Mouse (Mus musculus) liver, embryonic 11.5 days (tissue): ENCODE measurements at regions not wholly inside any gene's neighbourhood (a gene's known extent, or its start where the extent isn't known, plus 50 kb on each side); places are given as distances from the start of the nearest gene placed in this dataset.

Experiments
- ATAC-seq: fragments of 200-750 bp; cut with Nextera tagmentation; replicated peaks from 2 replicates; pipeline ENCODE4 v1.8.0; 2017; ENCODE audit warnings: moderate number of reproducible peaks, mild to moderate bottlenecking, moderate TSS enrichment, moderate library complexity; ENCODE audit not compliant: low FRiP score
- DNase-seq: peaks from one replicate; pipeline ENCODE4 v3.0.0-alpha.2; 2017; ENCODE audit warnings: low spot score
- H3K27ac ChIP-seq: fragments of 300-500 bp; sonication (generic); 2 replicates; pipeline ENCODE4 v1.5.1; 2014; ENCODE audit warnings: mild to moderate bottlenecking, low read depth, low read length, control low read depth
- H3K27me3 ChIP-seq: fragments of 300-500 bp; sonication (generic); replicated peaks from 2 replicates; pipeline ENCODE4 v1.6.1; 2014; ENCODE audit warnings: low read length, mixed read lengths; ENCODE audit not compliant: control insufficient read depth, insufficient read depth
- H3K36me3 ChIP-seq: fragments of 300-500 bp; sonication (generic); 2 replicates; pipeline ENCODE4 v1.6.1; 2014; ENCODE audit warnings: mild to moderate bottlenecking, low read length, moderate library complexity, mixed read lengths; ENCODE audit not compliant: control insufficient read depth, insufficient read depth
- H3K4me1 ChIP-seq: fragments of 300-500 bp; sonication (generic); replicated peaks from 2 replicates; pipeline ENCODE4 v1.6.1; 2014; ENCODE audit warnings: low read length, mixed read lengths; ENCODE audit not compliant: control insufficient read depth, insufficient read depth
- H3K4me2 ChIP-seq: fragments of 300-500 bp; sonication (generic); 2 replicates; pipeline ENCODE4 v1.6.1; 2014; ENCODE audit warnings: mild to moderate bottlenecking, control low read depth, moderate library complexity
- H3K4me3 ChIP-seq: fragments of 300-500 bp; sonication (generic); 2 replicates; pipeline ENCODE4 v1.5.1; 2014; ENCODE audit warnings: low read depth, low read length, control low read depth
- H3K9ac ChIP-seq: fragments of 300-500 bp; sonication (generic); 2 replicates; pipeline ENCODE4 v1.6.1; 2014; ENCODE audit warnings: low read depth, low read length, control low read depth
- H3K9me3 ChIP-seq: fragments of 300-500 bp; sonication (generic); 2 replicates; pipeline ENCODE4 v1.6.1; 2016; ENCODE audit warnings: low read length, inconsistent platforms, mixed read lengths; ENCODE audit not compliant: control insufficient read depth
- WGBS: fragments of 180-500 bp; shearing (Covaris S2); extraction: QIAGEN DNeasy Blood & Tissue Kit; methylation state at CpG from one replicate; pipeline ENCODE4 v1.1.7; 2014; 5-methylcytosine and 5-hydroxymethylcytosine counted together

DNA sequence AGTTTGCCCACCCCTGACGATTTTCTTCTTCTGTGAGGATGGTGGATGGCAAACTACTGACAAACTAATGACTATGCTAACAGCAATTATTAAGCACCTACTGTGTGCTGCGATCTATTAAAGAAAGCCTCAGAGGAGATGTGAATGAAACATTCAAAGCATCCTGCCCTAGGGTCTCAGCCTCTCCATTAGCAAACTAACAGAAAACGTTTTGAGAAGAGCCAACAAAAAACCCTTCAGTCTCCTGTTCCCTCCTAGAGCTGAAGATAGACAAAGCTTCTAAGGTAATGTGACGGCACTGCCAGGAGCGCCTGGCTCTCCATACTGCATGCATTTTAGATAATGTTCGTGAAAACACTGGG is 270.4 kb upstream of the Irx3 start:
- H3K4me2 ChIP-seq, result no peak overlapping the region
- H3K9ac ChIP-seq, result no peak overlapping the region
- H3K4me1 ChIP-seq, result no peaks in the 10 kb centered on the region
- H3K9me3 ChIP-seq, result no peaks in the 10 kb centered on the region
- WGBS, result 18% methylated on average over 6 of the region's 6 CpGs
- ATAC-seq (no peak), DNase-seq (no peak)
- H3K36me3 ChIP-seq, result no peaks in the 10 kb centered on the region
- H3K4me3 ChIP-seq, result no peak overlapping the region
- H3K27ac ChIP-seq, result no peak overlapping the region
- H3K27me3 ChIP-seq, result peaks cover 41% of the 10 kb centered on the region

DNA sequence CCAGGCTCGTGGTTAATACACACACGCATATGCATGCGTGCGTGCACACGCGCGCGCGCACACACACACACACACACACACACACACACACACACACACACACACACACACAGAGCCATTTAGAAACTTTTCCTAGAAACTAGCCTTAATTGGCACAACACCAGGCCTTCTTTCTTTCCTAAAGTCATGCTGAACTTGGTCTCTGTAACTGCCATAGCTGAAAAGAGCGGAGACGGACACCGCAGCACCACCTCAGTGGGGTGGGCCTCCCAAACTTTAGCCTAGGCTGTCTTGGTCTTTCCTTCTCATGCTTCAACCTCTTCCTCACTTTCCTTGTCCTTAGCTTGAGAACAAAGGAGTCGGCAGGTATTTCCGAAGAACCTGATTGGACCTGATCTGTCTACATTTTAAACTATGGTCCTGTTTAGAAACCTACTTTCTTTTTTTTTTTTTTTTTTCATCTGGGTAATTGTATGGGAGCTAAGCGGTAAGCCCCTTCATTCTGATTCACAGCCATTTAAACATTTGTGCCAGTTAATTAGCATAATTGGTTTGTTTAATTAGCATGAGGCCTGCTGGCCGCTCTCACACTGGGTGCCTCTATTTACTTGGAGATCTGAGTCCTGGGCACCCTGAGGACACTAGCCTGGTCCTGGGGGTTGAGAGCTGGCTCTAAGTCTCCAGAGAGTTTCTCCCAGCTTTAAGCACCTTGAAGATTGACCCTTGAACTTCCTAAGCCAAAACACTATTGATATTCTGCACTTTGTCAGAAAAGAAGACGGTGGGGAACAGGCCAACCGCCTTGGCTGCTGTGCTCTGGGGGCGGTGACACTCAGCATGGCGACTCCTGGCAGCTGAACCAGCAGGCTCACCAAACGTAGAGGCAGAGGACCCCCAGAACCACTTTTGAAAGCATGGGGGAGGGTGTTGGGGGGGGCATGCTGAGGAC is 269.7 kb upstream of the Irx3 start:
- no peak overlapping the region for H3K4me2 ChIP-seq
- DNase-seq (no peak), ATAC-seq (no peak)
- no peak overlapping the region for H3K9ac ChIP-seq
- H3K9me3 ChIP-seq, result no peaks in the 10 kb centered on the region
- H3K4me3 ChIP-seq, result no peak overlapping the region
- peaks cover 41% of the 10 kb centered on the region for H3K27me3 ChIP-seq
- H3K27ac ChIP-seq, result no peak overlapping the region
- no peaks in the 10 kb centered on the region for H3K4me1 ChIP-seq
- WGBS, result 43% methylated on average over 21 of the region's 21 CpGs
- no peaks in the 10 kb centered on the region for H3K36me3 ChIP-seq

DNA sequence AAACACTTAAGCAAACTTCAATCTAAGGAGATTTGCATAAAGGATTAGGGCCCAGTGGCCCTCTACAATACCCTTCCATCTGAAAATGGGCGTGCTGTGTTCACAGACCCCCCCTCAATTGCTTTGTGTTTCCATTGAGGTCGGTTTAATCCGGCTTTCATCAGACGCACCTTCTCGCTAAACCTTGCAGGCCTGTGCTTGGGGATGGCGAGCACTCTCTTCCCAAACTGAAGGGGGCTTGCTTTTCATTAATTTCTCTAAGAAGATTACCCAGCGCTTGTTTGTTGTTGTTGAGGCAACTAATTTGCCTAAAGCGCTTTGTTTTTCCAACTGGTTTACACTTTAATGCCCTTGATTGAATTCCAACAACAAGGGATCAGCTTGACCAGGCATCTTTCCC is 268.8 kb upstream of the Irx3 start:
- no peaks in the 10 kb centered on the region for H3K36me3 ChIP-seq
- H3K9me3 ChIP-seq, result no peaks in the 10 kb centered on the region
- H3K4me1 ChIP-seq, result no peaks in the 10 kb centered on the region
- H3K27ac ChIP-seq, result no peak overlapping the region
- ATAC-seq (no peak), DNase-seq (no peak)
- H3K9ac ChIP-seq, result no peak overlapping the region
- H3K27me3 ChIP-seq, result peaks cover 41% of the 10 kb centered on the region
- WGBS, result 22% methylated on average over 8 of the region's 8 CpGs
- H3K4me3 ChIP-seq, result no peak overlapping the region
- no peak overlapping the region for H3K4me2 ChIP-seq

DNA sequence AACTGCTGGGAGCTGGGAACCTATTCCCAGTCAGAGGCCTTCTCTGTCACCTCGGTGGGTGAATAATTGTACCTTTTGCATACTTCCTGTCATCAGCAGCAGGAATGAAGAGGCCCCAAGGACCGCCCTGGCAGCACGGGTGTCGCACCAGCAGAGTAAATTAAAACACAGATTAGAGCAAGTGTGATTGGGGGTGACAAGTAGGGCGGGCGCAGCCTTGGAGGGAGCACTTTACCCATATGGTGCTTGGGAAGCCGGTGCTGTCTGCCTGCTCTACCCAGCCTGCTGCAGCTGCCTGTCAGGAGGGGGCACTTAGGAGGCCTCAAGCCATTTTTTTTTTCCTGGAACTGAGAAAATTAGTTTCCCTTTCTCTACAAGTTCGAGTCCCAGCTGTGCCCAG is 264.6 kb upstream of the Irx3 start:
- ATAC-seq, result no peak
- no peak for DNase-seq
- H3K27me3 ChIP-seq, result peaks cover 41% of the 10 kb centered on the region
- no peak overlapping the region for H3K27ac ChIP-seq
- H3K4me1 ChIP-seq, result no peaks in the 10 kb centered on the region
- H3K9me3 ChIP-seq, result no peaks in the 10 kb centered on the region
- WGBS, result 25% methylated on average over 8 of the region's 8 CpGs
- no peak overlapping the region for H3K4me3 ChIP-seq
- H3K4me2 ChIP-seq, result no peak overlapping the region
- H3K36me3 ChIP-seq, result no peaks in the 10 kb centered on the region
- no peak overlapping the region for H3K9ac ChIP-seq

DNA sequence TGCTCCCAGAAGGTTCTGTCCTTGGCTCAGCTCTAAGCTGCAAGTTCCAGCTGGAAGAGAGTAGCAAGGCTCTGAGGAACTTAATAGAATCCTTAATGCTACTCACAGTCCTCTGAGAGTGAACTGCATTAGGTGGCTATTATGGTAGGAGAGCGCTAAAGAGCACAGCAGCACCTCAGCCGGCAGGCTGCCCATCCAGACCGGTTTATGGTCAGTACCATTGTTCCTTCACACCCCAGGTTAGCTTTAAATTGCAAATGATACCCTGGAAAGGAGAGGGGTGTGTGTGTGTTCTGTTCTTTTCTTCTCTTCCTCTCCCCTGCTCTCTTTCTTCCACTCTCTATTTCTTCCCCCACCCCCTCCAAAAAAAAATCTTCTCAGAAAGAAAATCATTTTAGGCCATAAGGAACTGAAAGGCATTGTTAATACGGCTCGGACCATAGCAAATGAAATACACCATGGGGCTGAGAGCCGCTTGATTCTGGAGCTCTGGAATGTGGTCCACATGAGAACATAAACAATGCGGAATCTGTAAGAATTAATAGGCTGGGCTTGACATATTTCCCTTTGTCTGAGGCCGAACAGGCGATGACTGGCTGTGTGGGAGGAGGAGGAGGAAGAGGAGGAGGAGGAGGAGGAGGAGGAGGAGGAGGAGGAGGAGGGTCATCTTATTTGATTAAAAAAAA is 263.8 kb upstream of the Irx3 start:
- DNase-seq (no peak), ATAC-seq (no peak)
- Histone ChIP-seq H3K9ac (no peak overlapping the region), H3K4me2 (no peak overlapping the region), H3K4me1 (no peaks in the 10 kb centered on the region), H3K4me3 (no peak overlapping the region), H3K9me3 (no peaks in the 10 kb centered on the region), H3K27me3 (peaks cover 34% of the 10 kb centered on the region), H3K36me3 (no peaks in the 10 kb centered on the region), H3K27ac (no peak overlapping the region)
- 28% methylated on average over 8 of the region's 9 CpGs for WGBS

DNA sequence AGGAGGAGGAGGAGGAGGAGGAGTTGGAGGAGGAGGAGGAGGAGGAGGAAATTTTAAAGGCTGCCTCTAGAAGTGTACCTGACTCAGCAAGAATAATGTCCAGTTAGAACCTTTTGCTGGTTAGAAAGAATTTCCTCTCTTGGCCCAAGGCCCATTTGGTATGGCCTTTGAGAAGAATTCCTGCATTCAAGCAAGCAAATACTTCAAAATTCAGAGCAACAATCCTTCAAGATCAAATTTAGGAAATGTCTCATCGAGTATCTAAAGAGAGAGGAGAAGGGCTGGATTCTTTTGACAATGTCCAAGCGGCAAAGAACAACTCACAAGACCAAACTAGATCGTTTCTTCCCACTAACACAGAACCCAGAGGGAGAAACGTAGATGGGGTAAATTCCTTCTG is 263.1 kb upstream of the Irx3 start:
- ATAC-seq, result no peak
- H3K4me3 ChIP-seq, result no peak overlapping the region
- H3K4me2 ChIP-seq, result no peak overlapping the region
- WGBS, result 23% methylated on average over 4 of the region's 4 CpGs
- H3K27me3 ChIP-seq, result peaks cover 31% of the 10 kb centered on the region
- no peaks in the 10 kb centered on the region for H3K36me3 ChIP-seq
- H3K4me1 ChIP-seq, result no peaks in the 10 kb centered on the region
- no peak overlapping the region for H3K9ac ChIP-seq
- DNase-seq, result no peak
- no peaks in the 10 kb centered on the region for H3K9me3 ChIP-seq
- no peak overlapping the region for H3K27ac ChIP-seq

DNA sequence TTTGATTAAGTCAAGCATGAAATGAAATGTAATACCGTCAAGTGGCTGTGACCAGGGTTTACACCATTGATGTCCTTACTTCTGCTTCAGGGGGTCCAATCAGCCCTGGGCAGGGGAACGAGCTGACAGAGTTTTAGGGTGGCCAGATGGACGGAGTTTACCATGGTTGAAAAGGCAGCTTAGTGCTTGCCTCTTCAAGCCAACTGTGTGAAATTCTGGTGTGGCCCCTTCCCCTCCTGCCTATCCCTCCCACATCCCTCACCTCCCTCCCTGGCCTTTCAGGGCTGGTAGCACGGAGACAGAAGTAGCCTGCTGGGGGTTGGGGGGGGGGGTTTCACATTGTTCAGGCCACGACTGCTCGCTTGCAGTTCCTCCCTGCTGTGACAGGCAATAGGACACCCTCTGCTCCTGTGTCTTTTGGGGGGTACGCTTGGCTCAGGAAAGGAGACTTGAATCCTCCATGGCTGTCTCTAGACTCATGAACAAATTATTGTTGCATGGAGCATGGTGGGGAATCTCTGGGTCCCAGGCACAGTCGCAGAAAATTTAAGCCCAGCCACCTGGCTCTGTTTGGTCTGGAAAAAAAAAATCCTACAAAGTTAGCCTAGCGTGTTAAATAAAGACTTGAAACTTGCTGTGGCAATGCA is 262.4 kb upstream of the Irx3 start:
- ATAC-seq (no peak), DNase-seq (no peak)
- no peak overlapping the region for H3K4me3 ChIP-seq

DNA sequence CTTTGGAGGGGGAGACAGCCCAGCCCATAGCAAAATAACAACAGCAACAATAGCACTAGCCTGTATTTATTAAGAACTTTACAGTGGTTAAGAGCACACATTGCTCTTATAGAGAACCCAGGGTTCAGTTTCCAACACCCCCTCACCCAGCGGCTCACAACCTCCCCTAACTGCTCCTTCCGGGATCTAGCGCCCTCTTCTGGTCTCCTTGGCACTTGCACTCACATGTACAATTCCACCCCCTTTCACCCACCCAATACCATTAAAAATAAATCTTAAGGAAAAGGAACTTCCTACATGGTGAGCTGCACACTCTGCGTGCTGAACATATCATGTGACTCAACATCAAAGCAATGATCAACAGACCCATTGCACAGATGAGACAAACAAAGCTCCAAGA is 261.5 kb upstream of the Irx3 start:
- H3K4me1 ChIP-seq, result no peaks in the 10 kb centered on the region
- H3K27me3 ChIP-seq, result peaks cover 20% of the 10 kb centered on the region
- no peak overlapping the region for H3K4me2 ChIP-seq
- ATAC-seq, result no peak
- WGBS, result 59% methylated on average over 4 of the region's 4 CpGs
- no peaks in the 10 kb centered on the region for H3K36me3 ChIP-seq
- H3K27ac ChIP-seq, result no peak overlapping the region
- H3K9me3 ChIP-seq, result no peaks in the 10 kb centered on the region
- no peak overlapping the region for H3K4me3 ChIP-seq
- DNase-seq, result no peak
- H3K9ac ChIP-seq, result no peak overlapping the region

More for the DNA sequence above, 262.4 kb upstream of the Irx3 start:
- Histone ChIP-seq H3K27ac (no peak overlapping the region), H3K4me1 (no peaks in the 10 kb centered on the region), H3K9ac (no peak overlapping the region), H3K4me2 (no peak overlapping the region), H3K27me3 (peaks cover 26% of the 10 kb centered on the region), H3K9me3 (no peaks in the 10 kb centered on the region), H3K36me3 (no peaks in the 10 kb centered on the region)
- 21% methylated on average over 9 of the region's 9 CpGs for WGBS
